Mouse (Mus musculus): ENCODE data around the gene Mrps14.

Mrps14 gene

DNA sequence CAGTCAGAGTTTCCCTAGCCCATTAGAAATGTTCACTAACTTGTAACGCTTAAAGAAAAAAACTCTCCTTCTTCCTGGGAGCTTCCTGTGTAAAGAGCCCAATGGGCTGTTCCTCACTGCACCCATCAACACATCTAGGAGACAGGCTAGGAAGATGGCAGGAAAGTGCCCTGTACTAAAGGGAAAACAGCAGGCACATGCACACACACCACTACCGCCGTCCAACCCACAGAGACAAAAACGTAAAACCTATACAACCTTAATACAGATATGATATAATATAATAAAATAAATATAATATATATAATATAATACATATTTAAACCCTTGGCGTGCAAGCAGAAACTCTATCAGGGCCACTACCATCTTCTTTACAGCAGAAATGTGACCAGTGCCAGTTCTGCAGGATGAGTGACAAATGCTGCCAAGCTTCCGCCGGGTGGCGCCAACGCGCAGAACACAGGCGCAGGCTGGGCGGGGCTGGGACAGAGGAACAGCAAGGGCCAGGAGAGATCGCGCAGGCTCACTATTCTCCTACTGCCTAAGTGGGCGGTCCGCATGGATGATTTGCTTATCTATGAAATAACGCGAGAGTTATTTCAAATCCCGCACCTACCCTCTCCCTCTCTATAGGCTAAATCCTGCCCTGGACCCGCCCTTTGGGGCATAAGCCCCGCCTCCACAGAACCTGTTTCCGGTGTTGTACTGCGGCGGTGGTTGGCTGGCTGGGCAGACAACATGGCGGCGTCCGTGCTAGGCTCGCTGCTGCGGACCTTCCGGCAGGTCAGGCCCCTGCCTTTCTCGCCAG, at the start of gene Mrps14:
Gene Mrps14 (plus strand): TSS at position 687 of the 808 bp plus-strand sequence.
- DNase-seq (ENCODE audit: extremely low read depth, low read depth), result peak; percentile 95

- DNase-seq (ENCODE audit: extremely low read depth, low read depth), result no peak
These were observed 49.4 kb upstream of the Mrps14 start for GRCm38 (mm10) chr1:160145606-160146005.

DNA sequence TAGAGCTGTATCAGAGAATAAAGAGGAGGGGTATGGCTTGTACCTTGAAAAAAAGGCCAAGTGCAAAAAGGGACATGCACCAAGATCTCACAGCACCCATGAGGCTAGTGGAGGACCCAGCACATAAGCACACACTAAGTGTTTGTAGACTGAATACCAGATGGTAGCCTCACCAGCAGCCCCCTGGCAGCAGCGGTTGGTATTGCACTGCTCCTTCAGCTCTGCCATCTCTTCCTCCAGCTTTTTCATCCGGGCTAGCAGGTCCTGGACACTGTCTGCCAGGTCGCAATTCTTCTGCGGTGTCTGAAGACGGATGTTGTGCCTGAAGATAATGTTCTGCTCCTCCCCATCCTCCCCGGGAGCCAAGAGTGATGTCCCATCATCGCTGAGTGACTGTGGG, 47.7 kb upstream of the Mrps14 start:
- DNase-seq (ENCODE audit: extremely low read depth, low read depth), result no peak

DNA sequence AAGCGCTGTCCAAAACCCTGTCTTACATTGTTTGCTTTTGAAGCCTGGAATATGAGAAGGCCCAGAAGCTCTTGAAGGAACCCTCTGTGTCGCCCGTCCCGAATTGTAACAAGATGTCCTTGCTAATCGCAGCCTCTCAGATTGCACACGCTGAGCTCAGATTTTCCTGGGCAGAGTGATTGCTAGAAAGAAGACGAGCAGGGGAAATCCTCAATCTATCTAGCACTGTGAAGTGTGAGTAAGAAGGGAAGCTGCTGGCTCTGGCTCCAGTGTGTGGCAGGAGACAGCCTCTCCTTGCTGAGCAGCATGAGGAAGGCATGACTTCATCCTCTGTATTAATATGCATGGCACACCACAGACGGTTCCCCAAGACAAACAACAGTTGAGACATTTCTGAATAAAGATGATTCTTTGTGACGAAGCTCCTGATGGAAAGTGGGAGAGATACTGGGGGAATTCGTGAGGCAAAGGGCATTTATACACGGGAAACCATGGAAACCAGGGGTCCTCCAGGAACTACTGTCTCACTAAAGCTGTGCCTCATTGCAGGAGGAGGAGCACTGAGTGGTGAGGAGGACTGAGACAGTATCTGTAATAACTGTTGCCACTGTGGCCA, 45.6 kb upstream of the Mrps14 start:
- no peak for DNase-seq (ENCODE audit: extremely low read depth, low read depth)

DNA sequence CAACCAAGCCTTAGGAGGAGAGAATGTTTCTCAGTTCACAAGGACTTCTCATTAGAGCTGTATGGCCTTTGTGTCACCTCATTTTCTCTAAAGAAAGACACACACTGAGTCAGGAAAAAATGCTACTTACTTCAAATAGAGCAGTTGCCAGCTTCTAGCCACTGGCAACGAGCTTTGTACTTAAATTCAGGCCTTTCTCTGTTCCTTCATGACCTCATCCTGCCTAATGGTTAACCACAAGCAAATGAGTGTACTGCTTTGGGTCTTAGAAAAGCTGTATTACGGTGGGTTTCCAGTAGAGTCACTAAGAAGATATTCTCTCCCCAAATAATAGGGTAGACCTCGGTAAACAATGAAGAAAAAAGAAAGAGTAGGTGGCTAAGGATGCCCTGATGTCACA, 44.3 kb upstream of the Mrps14 start:
- DNase-seq (ENCODE audit: extremely low read depth, low read depth), result no peak

DNA sequence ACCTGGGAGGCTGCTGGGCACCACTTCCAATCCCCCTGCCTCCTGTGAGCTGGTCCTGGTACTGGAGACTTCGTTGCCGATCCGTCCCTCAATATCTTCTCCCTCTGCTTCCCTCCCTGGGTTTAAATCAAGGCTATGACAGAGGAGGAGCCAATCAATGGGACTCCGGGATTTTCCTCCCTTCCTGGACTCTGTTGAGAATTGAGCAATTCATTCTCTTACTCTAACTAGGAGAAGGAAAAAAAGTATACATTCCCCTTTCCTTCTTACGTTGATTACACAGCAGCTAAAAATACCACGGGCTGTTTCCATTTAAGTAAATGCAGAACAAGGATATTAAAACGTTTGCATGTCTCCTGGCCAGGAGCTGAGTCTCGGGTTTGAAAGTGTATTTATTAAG, 41.5 kb upstream of the Mrps14 start, which contains the start of gene Tnn:
Gene Tnn (minus strand): TSS at position 101 of the 400 bp plus-strand sequence.
- DNase-seq (ENCODE audit: extremely low read depth, low read depth), result no peak

DNA sequence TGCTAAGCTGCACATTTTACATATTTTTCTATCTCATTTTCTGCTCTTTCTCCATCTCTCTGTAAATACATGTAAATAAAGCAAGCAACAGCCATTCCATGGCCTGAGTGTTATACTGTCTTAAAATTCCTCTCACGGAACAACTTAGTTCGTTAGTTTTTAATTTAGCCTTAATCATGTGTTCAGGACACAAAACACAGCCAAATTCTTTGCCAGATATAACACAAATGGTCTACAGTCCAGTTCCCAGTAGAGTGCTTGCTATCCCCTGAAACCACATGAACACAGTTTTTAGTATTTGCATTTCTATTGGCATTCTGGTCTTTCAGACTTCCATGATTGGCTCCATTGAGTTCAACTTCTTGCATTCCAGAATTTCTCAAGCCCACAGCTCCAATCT, 36.8 kb upstream of the Mrps14 start:
- DNase-seq (ENCODE audit: extremely low read depth, low read depth), result no peak

GRCm38 (mm10) chr1:160166600-160166999, 28.4 kb upstream of the Mrps14 start:
- no peak for DNase-seq (ENCODE audit: extremely low read depth, low read depth)

- no peak for DNase-seq (ENCODE audit: extremely low read depth, low read depth)
These were observed 18.1 kb upstream of the Mrps14 start for GRCm38 (mm10) chr1:160176903-160177302.

GRCm38 (mm10) chr1:160181216-160181615, 13.8 kb upstream of the Mrps14 start:
- no peak for DNase-seq (ENCODE audit: extremely low read depth, low read depth)

GRCm38 (mm10) chr1:160184506-160184905, 10.5 kb upstream of the Mrps14 start:
- no peak for DNase-seq (ENCODE audit: extremely low read depth, low read depth)

- peak; percentile 35 for DNase-seq (ENCODE audit: extremely low read depth, low read depth)
These were observed 285 bp downstream of the Mrps14 start for GRCm38 (mm10) chr1:160195337-160195663.

GRCm38 (mm10) chr1:160205486-160205885, 10.5 kb downstream of the Mrps14 start:
- DNase-seq (ENCODE audit: extremely low read depth, low read depth), result no peak

DNA sequence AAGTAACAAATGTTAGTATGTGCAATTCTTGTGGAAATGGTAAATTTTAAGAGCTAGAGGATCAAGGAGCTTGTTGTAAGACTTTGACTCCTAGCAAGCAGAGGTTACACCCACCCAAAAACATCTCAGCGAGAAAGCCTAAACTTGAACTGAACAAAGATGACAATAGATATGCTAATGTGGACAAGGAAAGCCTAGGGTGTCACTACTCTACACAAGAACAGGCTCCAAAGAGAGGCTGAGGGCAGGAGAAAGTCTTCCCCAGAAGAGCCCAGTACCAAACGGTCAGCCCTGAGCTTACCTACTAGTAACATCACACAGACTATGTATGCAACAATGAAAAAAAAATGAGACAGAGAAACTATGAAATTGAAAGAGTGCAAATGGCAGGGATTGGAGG, 14.8 kb downstream of the Mrps14 start:
- DNase-seq (ENCODE audit: extremely low read depth, low read depth), result no peak

GRCm38 (mm10) chr1:160210566-160210965, 15.6 kb downstream of the Mrps14 start:
- DNase-seq (ENCODE audit: extremely low read depth, low read depth), result no peak

DNA sequence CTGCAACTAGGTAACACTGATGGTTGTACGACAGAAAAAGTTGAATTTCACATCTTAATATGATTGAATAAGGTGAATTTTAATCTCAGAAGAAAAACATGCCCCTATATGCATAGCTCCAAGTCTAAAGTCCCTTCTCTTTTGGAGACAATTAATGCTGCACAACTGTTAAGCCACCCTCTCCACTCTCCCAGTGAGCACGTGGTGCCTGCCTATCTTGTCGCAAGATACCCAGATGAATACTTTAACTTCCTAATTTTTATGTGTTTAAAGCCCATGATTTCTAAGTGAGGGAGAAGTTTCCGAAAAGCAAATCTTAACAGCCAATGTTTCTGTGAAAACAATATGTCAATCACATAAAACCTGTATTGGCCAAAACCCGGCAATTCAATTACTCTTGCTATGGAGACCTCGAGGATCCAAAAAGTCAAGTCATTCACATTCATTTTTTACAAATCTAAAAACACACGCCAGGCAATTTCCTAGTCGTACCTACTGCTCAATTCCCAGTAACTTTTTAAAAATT, 16.6 kb downstream of the Mrps14 start:
- peak; percentile 86 for DNase-seq (ENCODE audit: extremely low read depth, low read depth)

DNA sequence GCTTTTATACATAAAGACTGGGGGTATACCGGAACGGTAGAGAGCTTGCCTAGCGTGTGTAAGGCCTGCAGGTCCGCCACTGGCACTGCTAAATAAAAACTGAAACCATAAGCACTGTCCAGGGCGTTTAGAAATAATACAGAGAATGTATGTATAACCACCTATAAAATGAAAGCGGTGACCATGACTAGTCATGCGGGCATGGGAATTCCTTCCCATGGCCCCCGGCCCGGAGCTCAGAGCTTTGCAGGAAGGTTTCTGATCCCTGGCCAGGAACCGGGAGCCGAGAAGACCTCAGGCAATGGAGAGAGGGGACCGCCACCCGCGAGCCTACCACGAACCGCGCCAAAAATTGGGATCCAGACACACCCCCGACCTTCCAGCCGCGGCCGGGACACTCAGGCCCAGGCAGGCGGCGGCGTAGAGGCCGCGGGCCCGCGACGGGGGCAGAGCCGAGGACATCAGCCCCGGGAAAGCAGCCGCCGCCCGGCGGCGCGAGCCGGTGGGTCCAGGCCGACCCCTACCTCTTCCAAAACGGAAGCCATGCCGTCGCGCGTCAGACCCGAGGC, 17.2 kb downstream of the Mrps14 start:
- no peak for DNase-seq (ENCODE audit: extremely low read depth, low read depth)

GRCm38 (mm10) chr1:160212703-160213669, 18.0 kb downstream of the Mrps14 start, which contains the start of gene Cacybp:
Cacybp (minus strand) TSS chr1:160212875.
- peak; percentile 94 for DNase-seq (ENCODE audit: extremely low read depth, low read depth)

DNA sequence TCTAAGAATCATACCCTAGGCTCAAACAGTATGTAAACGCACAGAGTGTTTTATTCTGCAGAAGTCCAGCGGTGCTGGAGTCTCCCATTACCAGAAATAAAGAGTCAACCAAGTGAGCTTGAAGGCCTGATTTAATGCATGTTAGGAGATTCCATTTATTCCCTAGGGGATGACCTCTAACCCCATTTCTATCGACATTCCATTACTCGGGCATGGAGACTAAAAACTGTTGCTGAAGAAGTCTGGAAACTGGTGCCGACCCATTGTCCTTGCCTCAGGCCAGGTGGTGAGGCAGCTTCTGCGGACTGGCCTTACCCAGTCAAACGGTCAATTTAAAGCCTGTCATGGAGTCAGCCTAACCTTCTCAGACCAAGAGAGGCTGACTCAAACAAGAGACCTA, 19.2 kb downstream of the Mrps14 start:
- no peak for DNase-seq (ENCODE audit: extremely low read depth, low read depth)

DNA sequence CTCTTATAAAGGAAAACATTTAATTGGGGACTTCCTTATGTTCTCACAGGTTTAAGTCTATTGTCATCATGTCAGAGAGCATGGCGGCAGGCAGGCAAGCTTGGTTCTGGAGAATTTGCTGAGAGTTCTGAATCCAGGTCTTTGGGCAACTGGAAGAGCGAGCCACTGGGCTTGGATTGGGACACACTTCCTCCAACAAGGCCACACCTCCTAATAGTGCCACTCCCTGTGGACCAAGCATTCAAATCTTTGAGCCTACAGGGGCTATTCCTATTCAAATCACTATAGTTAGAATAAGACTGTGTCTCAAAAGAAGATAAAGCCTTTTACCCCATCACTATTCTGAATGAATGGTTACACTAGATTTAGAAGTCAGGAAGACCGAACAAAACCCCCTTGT, 22.9 kb downstream of the Mrps14 start:
- DNase-seq (ENCODE audit: extremely low read depth, low read depth), result no peak

DNA sequence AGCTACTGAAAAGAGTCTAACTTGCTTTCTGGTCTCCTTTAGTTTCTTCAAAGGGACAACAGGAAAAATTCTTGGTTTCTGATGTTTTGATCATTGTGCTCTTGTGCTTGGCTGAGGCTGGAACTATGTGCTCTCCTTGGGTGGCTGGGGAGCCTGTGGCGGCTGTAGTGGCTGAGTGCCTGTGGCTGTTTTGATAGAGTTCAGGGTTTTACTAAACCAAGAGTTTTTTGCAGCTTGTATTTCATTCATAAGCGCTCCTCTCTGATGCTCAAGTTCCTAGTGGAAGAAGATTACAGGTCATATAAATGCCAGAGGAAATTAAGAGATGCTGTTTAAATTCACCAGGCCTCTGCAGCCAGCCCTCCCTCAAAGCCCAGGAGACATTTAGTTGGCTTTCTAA, 29.1 kb downstream of the Mrps14 start:
- DNase-seq (ENCODE audit: extremely low read depth, low read depth), result no peak

Data from MEL-GATA-1-ER (cell line).